Mouse (Mus musculus): ENCODE data around the gene Ivd. TPM values are rescaled to one million over a fixed set of nuclear protein-coding genes. Genes with fewer than 3 reads are reported as not detected.

Gene Ivd
- total and polyA plus RNA-seq, 3 experiments: 215 to 463 (median 356) TPM

- intact Hi-C loops (cut with DNase I): loop anchor here (2.0 kb wide), 1 partner anchor 22 kb away; no protein-coding TSS in a partner anchor
- Histone ChIP-seq H3K27me3 (ENCODE audit: control insufficient read depth, insufficient read depth, low read length) (no peaks in the 10 kb centered on the region), H3K79me2 (replicated peaks; ENCODE audit: control insufficient read depth, insufficient read depth, low read length) (no peaks in the 10 kb centered on the region), H3K4me1 (ENCODE audit: control insufficient read depth, insufficient read depth, low read length) (peaks cover 5% of the 10 kb centered on the region), H3K9ac (ENCODE audit: low read depth, low read length) (peak overlapping the region; percentile 96), H3K27ac (peak overlapping the region; percentile 85), H3K4me3 (peak overlapping the region; percentile 80), H3K36me3 (ENCODE audit: control insufficient read depth, insufficient read depth, low read length) (no peaks in the 10 kb centered on the region)
- WGBS: 29% methylated on average over 31 of the region's 31 CpGs
- TF ChIP-seq CTCF (IDR thresholded peaks at IDR 0.05) (no peak), EP300 (IDR thresholded peaks at IDR 0.05; ENCODE audit: insufficient read depth, low read depth, low read length) (no peak), POLR2A (IDR thresholded peaks at IDR 0.05; ENCODE audit: insufficient read depth, low read depth, low read length) (no peak)
- no peak for DNase-seq
Observed at GRCm38 (mm10) chr2:118926998-118927739, 65.4 kb downstream of the Ivd start.

Other genes with a start within 250 kb of the Ivd start
- 1 to 10 TPM; 6.1 to 8.1 TPM for gene Pak6, start 198.7 kb upstream of the Ivd start, total RNA-seq (2021)
- 11.1 and 12.7 TPM in 2 replicates for gene Pak6, start 198.7 kb upstream of the Ivd start, polyA plus RNA-seq (2012; rRNA removed)
- gene Ankrd63, start 158.0 kb upstream of the Ivd start, total RNA-seq (2021): 1 to 10 TPM; 1.3 to 2.5 TPM
- 1.1 and 3.5 TPM in 2 replicates for gene Ankrd63, start 158.0 kb upstream of the Ivd start, polyA plus RNA-seq (2012; rRNA removed)
- gene Plcb2, start 133.5 kb upstream of the Ivd start, total RNA-seq (2021): 1 to 10 TPM; 2.5 to 2.6 TPM
- 2.4 and 2.7 TPM in 2 replicates for gene Plcb2, start 133.5 kb upstream of the Ivd start, polyA plus RNA-seq (2012; rRNA removed)
- 10 to 100 TPM; 31.8 to 34.9 TPM for gene Inafm2, start 116.2 kb upstream of the Ivd start, total RNA-seq (2021)
- gene Inafm2, start 116.2 kb upstream of the Ivd start, polyA plus RNA-seq (2012; rRNA removed): 8.8 and 16.3 TPM in 2 replicates
- 10 to 100 TPM; 24.3 to 26.4 TPM for gene Ccdc9b, start 99.3 kb upstream of the Ivd start, total RNA-seq (2021)
- 15.1 and 21.7 TPM in 2 replicates for gene Ccdc9b, start 99.3 kb upstream of the Ivd start, polyA plus RNA-seq (2012; rRNA removed)
- gene Phgr1, start 89.2 kb upstream of the Ivd start, total RNA-seq (2021): not detected
- gene Phgr1, start 89.2 kb upstream of the Ivd start, polyA plus RNA-seq (2012; rRNA removed): not detected in 2 replicates
- under 1 TPM in 1 of 2 experiments, not detected in 1; 0.11 TPM for gene Disp2, start 82.2 kb upstream of the Ivd start, total RNA-seq (2021)
- gene Disp2, start 82.2 kb upstream of the Ivd start, polyA plus RNA-seq (2012; rRNA removed): 0.39 and 0.53 TPM in 2 replicates
- gene Knstrn, start 48.0 kb upstream of the Ivd start, total RNA-seq (2021): under 1 TPM; 0.64 to 0.68 TPM
- 0.23 and 0.59 TPM in 2 replicates for gene Knstrn, start 48.0 kb upstream of the Ivd start, polyA plus RNA-seq (2012; rRNA removed)
- gene Bahd1, start 38.4 kb downstream of the Ivd start, total RNA-seq (2021): 10 to 100 TPM; 14.8 to 20.1 TPM
- gene Bahd1, start 38.4 kb downstream of the Ivd start, polyA plus RNA-seq (2012; rRNA removed): 9.5 and 9.9 TPM in 2 replicates
- gene Chst14, start 64.5 kb downstream of the Ivd start, total RNA-seq (2021): 1 to 10 TPM; 7.8 to 8.2 TPM
- gene Chst14, start 64.5 kb downstream of the Ivd start, polyA plus RNA-seq (2012; rRNA removed): 9.5 and 10.4 TPM in 2 replicates
- 10 to 100 TPM in 1 of 2 experiments, 1 to 10 TPM in 1; 9.7 to 10.9 TPM for gene Ccdc32, start 167.4 kb downstream of the Ivd start, total RNA-seq (2021)
- gene Ccdc32, start 167.4 kb downstream of the Ivd start, polyA plus RNA-seq (2012; rRNA removed): 5.2 and 10.8 TPM in 2 replicates
- gene Rpusd2, start 172.8 kb downstream of the Ivd start, total RNA-seq (2021): 1 to 10 TPM; 4.1 to 5.1 TPM
- 3.4 and 5.7 TPM in 2 replicates for gene Rpusd2, start 172.8 kb downstream of the Ivd start, polyA plus RNA-seq (2012; rRNA removed)
- under 1 TPM; 0.39 to 0.48 TPM for gene Knl1, start 185.2 kb downstream of the Ivd start, total RNA-seq (2021)
- gene Knl1, start 185.2 kb downstream of the Ivd start, polyA plus RNA-seq (2012; rRNA removed): 0.02 and 0.06 TPM in 2 replicates

Measured in heart, adult 2 months (tissue).